Mouse (Mus musculus) urinary bladder, postnatal 4 days (tissue): ENCODE results near the gene Rnf213.

Experiments
- DNase-seq, 2 experiments: peaks; one replicate each; pipeline ENCODE4 v3.0.0; 2021 to 2022; ENCODE audit warnings: low spot score in 2 of 2

Gene Rnf213

GRCm38 (mm10) chr11:119515823-119516676, 123.2 kb downstream of the Rnf213 start:
- DNase-seq: no peak

- DNase-seq: no peak
Measured at GRCm38 (mm10) chr11:119516677-119517361, 123.9 kb downstream of the Rnf213 start.

- no peak for DNase-seq
Measured at GRCm38 (mm10) chr11:119519387-119519786, 126.5 kb downstream of the Rnf213 start.

- no peak for DNase-seq
Measured at GRCm38 (mm10) chr11:119520005-119520712, 127.3 kb downstream of the Rnf213 start.

GRCm38 (mm10) chr11:119520713-119521063, 127.8 kb downstream of the Rnf213 start:
- no peak for DNase-seq

- no peak for DNase-seq
Measured at GRCm38 (mm10) chr11:119521920-119522710, 129.2 kb downstream of the Rnf213 start.

- DNase-seq: no peak
Measured at GRCm38 (mm10) chr11:119522779-119523178, 129.9 kb downstream of the Rnf213 start.

GRCm38 (mm10) chr11:119523392-119523791, 130.5 kb downstream of the Rnf213 start:
- DNase-seq: no peak

- peak; percentile 79 to 86 for DNase-seq
Measured at GRCm38 (mm10) chr11:119524545-119524949, 131.6 kb downstream of the Rnf213 start.

- no peak for DNase-seq
Measured at GRCm38 (mm10) chr11:119526068-119526966, 133.4 kb downstream of the Rnf213 start.

GRCm38 (mm10) chr11:119528930-119529329, 136.0 kb downstream of the Rnf213 start:
- no peak for DNase-seq

- DNase-seq: no peak
Measured at GRCm38 (mm10) chr11:119532460-119532859, 139.6 kb downstream of the Rnf213 start.

GRCm38 (mm10) chr11:119533745-119534144, 140.8 kb downstream of the Rnf213 start:
- DNase-seq: no peak
